Mouse (Mus musculus) CH12.LX (cell line): ENCODE data around the gene Rab32. TPM values are rescaled to one million over a fixed set of nuclear protein-coding genes. Genes with fewer than 3 reads are reported as not detected.
A peak's percentile ranks its signal among the peaks of the same experiment; 100 is the strongest.
"Not testable (repeated sequence)": the region's sequence is repeated elsewhere in the genome, so short reads cannot be mapped to it uniquely, and the experiment has no call there.

Experiments used
- DNase-seq: peaks from one replicate; pipeline ENCODE4 v3.0.0-alpha.2; 2013; ENCODE audit errors: extremely low read depth
- H3K27ac ChIP-seq: 2 replicates; pipeline ENCODE4 v1.5.1; 2012; ENCODE audit warnings: low read depth, mild to moderate bottlenecking, control low read depth, moderate library complexity; ENCODE audit not compliant: insufficient read depth
- H3K27me3 ChIP-seq: replicated peaks from 2 replicates; pipeline ENCODE3; 2012; ENCODE audit warnings: inconsistent platforms
- H3K36me3 ChIP-seq, 2 experiments: replicated peaks in 1 of 2; 2 replicates each; pipeline versions ENCODE3 to v1.6.1; 2012; ENCODE audit warnings: inconsistent platforms in 1 of 2, low read length in 1 of 2, mild to moderate bottlenecking in 1 of 2, mixed read lengths in 1 of 2, moderate library complexity in 1 of 2; ENCODE audit not compliant: control insufficient read depth in 1 of 2, insufficient read depth in 1 of 2
- H3K4me1 ChIP-seq, 2 experiments: 2 replicates each; pipeline ENCODE4 v1.6.1; 2012; ENCODE audit warnings: inconsistent platforms in 1 of 2, moderate library complexity in 1 of 2; ENCODE audit not compliant: insufficient read depth in 2 of 2, control insufficient read depth in 1 of 2
- H3K4me2 ChIP-seq: 2 replicates; pipeline ENCODE4 v1.6.1; 2012; ENCODE audit warnings: low read depth, mild to moderate bottlenecking, control low read depth; ENCODE audit not compliant: poor library complexity, insufficient read depth, severe bottlenecking
- H3K4me3 ChIP-seq, 3 experiments: fragments of 150-350 bp in 1 of 3; sonication (generic) in 1 of 3; replicated peaks in 1 of 3; 2 replicates each; pipeline versions ENCODE3 to v1.5.1; 2011 to 2012; ENCODE audit warnings: low read depth in 2 of 3, low read length in 2 of 3, mild to moderate bottlenecking in 2 of 3, moderate library complexity in 2 of 3, control low read depth in 1 of 3, improper control_type of control experiment in 1 of 3, inconsistent platforms in 1 of 3, mixed read lengths in 1 of 3; ENCODE audit not compliant: poor library complexity in 1 of 3
- H3K79me2 ChIP-seq: replicated peaks from 2 replicates; pipeline ENCODE4 v1.6.1; 2012; ENCODE audit warnings: mild to moderate bottlenecking, moderate library complexity; ENCODE audit not compliant: control insufficient read depth, poor library complexity, insufficient read depth, severe bottlenecking; ENCODE audit errors: extremely low read depth
- H3K9ac ChIP-seq: 2 replicates; pipeline ENCODE4 v1.6.1; 2012; ENCODE audit warnings: low read depth, mild to moderate bottlenecking, control low read depth, moderate library complexity; ENCODE audit not compliant: insufficient read depth
- H3K9me3 ChIP-seq: replicated peaks from 2 replicates; pipeline ENCODE3; 2012; ENCODE audit warnings: low read length, inconsistent platforms, mixed read lengths
- CHD1 ChIP-seq: IDR thresholded peaks from 2 replicates; pipeline ENCODE4 v1.6.1; 2012; ENCODE audit warnings: low read depth, low read length, improper control_type of control experiment, inconsistent platforms
- CHD2 ChIP-seq: IDR thresholded peaks from 2 replicates; pipeline ENCODE4 v1.6.1; 2011; ENCODE audit warnings: low read length, improper control_type of control experiment
- CTCF ChIP-seq, 2 experiments: IDR thresholded peaks in 1 of 2; conservative IDR thresholded peaks in 1 of 2; 2 replicates each; pipeline ENCODE4 v1.5.1; 2011 to 2012; ENCODE audit warnings: low read depth in 2 of 2, low read length in 2 of 2, improper control_type of control experiment in 1 of 2, inconsistent platforms in 1 of 2, mild to moderate bottlenecking in 1 of 2, moderate library complexity in 1 of 2
- ELF1 ChIP-seq: IDR thresholded peaks from 2 replicates; pipeline ENCODE4 v1.6.1; 2014; ENCODE audit warnings: low read depth, mild to moderate bottlenecking, inconsistent platforms, low read length, improper control_type of control experiment
- HCFC1 ChIP-seq: IDR thresholded peaks from 2 replicates; pipeline ENCODE4 v1.6.1; 2012; ENCODE audit warnings: low read depth, mild to moderate bottlenecking, inconsistent platforms, low read length, improper control_type of control experiment
- JUN ChIP-seq: IDR thresholded peaks from 2 replicates; pipeline ENCODE4 v1.6.1; 2011; ENCODE audit warnings: low read depth, mild to moderate bottlenecking, low read length, improper control_type of control experiment, moderate library complexity; ENCODE audit not compliant: insufficient read depth
- JUND ChIP-seq: conservative IDR thresholded peaks from 2 replicates; pipeline ENCODE4 v1.6.1; 2011; ENCODE audit warnings: low read depth, low read length, improper control_type of control experiment
- MAFK ChIP-seq: IDR thresholded peaks from 2 replicates; pipeline ENCODE4 v1.6.1; 2011; ENCODE audit warnings: low read length, improper control_type of control experiment; ENCODE audit not compliant: insufficient replicate concordance
- MAX ChIP-seq: IDR thresholded peaks from 2 replicates; pipeline ENCODE4 v1.6.1; 2011; ENCODE audit warnings: low read length, improper control_type of control experiment
- MEF2A ChIP-seq: IDR thresholded peaks from 2 replicates; pipeline ENCODE4 v1.6.1; 2014; ENCODE audit warnings: low read depth, mild to moderate bottlenecking, inconsistent platforms, low read length, improper control_type of control experiment, borderline replicate concordance
- PAX5 ChIP-seq: IDR thresholded peaks from 2 replicates; pipeline ENCODE4 v1.6.1; 2012; ENCODE audit warnings: low read length, inconsistent platforms, mixed read lengths
- POLR2A ChIP-seq: IDR thresholded peaks from 2 replicates; pipeline ENCODE4 v1.6.1; 2011; ENCODE audit warnings: low read depth, mild to moderate bottlenecking, improper control_type of control experiment, low read length
- RAD21 ChIP-seq: IDR thresholded peaks from 2 replicates; pipeline ENCODE4 v1.6.1; 2011; ENCODE audit warnings: low read depth, mild to moderate bottlenecking, low read length, improper control_type of control experiment, moderate library complexity
- SMC3 ChIP-seq: IDR thresholded peaks from 2 replicates; pipeline ENCODE4 v1.6.1; 2011; ENCODE audit warnings: low read depth, low read length, improper control_type of control experiment
- TBP ChIP-seq: conservative IDR thresholded peaks from 2 replicates; pipeline ENCODE4 v1.6.1; 2011; ENCODE audit warnings: low read depth, low read length, improper control_type of control experiment
- ZKSCAN1 ChIP-seq: IDR thresholded peaks from 2 replicates; pipeline ENCODE4 v1.6.1; 2012; ENCODE audit warnings: low read depth, inconsistent platforms, low read length, improper control_type of control experiment, borderline replicate concordance
- ZNF384 ChIP-seq: IDR thresholded peaks from 2 replicates; pipeline ENCODE4 v1.6.1; 2012; ENCODE audit warnings: low read depth, low read length, improper control_type of control experiment, inconsistent platforms
- dilution Hi-C: fragments of 300-500 bp; cut with MboI; formaldehyde crosslinking; loops from 2 replicates; pipeline ENCODE4 v1.14.3; 2020; ENCODE audit warnings: low sequenced_read_pairs; ENCODE audit not compliant: extremely low pct_unique_long_range_greater_than_20kb, extremely low pct_ligation_motif_present
- in situ Hi-C: fragments of 300-500 bp; cut with MboI; formaldehyde crosslinking; loops from 3 replicates; pipeline ENCODE4 v1.14.3; 2019; ENCODE audit warnings: low sequenced_read_pairs, low pct_ligation_motif_present, low pct_unique_long_range_greater_than_20kb, mixed read lengths
- polyA plus RNA-seq: library from polyadenylated mRNA; unstranded; fragments of >175 nt; gene quantifications from 2 replicates; pipeline ENCODE4 v1.2.1, GENCODE M21; 2012; ENCODE audit warnings: low read depth; ENCODE audit not compliant: insufficient read length
- total RNA-seq, 2 experiments: library from RNA; depleted of rRNA; stranded (reverse); fragments of 300-350 nt in 1 of 2; fragments of >200 nt in 1 of 2; gene quantifications; 2 replicates each; pipeline ENCODE4 v1.2.3; 2012 to 2014

The Rab32 gene
- total RNA-seq (2012; rRNA removed) = not detected in 2 replicates
- total RNA-seq (2014; rRNA removed) = not detected in 2 replicates
- not detected in 2 replicates for polyA plus RNA-seq

DNA sequence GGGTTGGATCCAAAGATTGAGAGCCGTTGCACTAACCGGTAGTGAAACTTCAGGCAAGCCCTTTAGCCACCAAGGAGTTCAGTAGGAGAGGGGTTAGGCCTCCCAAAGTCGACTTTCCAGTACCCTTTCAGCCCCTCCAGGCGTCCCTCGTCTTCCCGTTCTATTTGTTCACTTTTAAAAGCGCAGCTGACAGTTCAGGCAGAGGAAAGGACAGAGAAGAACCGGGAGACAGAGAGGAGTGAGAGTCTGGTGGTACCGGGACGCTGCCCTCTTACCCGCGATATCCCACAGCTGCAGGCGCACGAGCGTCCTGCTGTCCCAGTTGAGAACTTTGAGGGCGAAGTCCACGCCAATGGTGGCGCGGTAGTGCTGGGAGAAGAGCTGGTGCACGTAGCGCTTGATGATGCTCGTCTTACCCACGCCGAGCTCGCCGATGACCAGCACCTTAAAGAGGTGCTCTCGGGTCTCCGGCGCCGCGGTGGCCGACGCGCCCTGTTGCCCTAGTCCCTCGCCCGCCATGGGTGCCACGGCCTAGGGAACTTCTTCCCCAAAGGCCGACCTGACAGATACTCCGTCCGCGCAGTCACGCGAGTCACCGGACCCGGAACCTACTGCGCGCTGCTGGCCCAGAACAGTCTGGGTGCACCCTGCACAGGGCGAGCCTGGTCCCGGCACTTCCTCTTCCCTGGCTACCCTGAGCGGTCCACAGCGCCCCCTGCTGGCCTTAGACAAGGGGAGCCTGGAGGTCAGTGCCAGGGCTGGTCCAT is at the start of gene Rab32:
Gene Rab32 (minus strand): TSS at position 696 of the 767 bp plus-strand sequence.
- Histone ChIP-seq H3K4me3 (no peak within 1 kb of the TSS), H3K4me1 (no peaks in the 10 kb centered on the region), H3K9ac (no peak within 1 kb of the TSS), H3K4me2 (no peak within 1 kb of the TSS), H3K9me3 (peaks cover 2% of the 10 kb centered on the region), H3K36me3 (no peaks in the 10 kb centered on the region), H3K27me3 (no peaks in the 10 kb centered on the region), H3K27ac (no peak within 1 kb of the TSS), H3K79me2 (no peaks in the 10 kb centered on the region)
- no peak for TF ChIP-seq TBP
- TF ChIP-seq MAX = no peak
- no peak for TF ChIP-seq MAFK
- TF ChIP-seq ZNF384 = no peak
- no peak for TF ChIP-seq JUND
- no peak for TF ChIP-seq ELF1
- TF ChIP-seq RAD21 = no peak; the same call in 1 of the 2 replicates
- TF ChIP-seq JUN = no peak
- peak in 1 of 2 experiments; percentile 38; a peak in 2 of 4 replicates for TF ChIP-seq CTCF (conservative IDR thresholded peaks at IDR 0.05 in 1 of 2, IDR thresholded peaks at IDR 0.05 in 1 of 2; ENCODE audit: low read depth in 2 of 2, low read length in 2 of 2)
- no peak for TF ChIP-seq ZKSCAN1
- TF ChIP-seq SMC3 = peak; percentile 31
- no peak for TF ChIP-seq CHD2
- TF ChIP-seq MEF2A = no peak
- TF ChIP-seq POLR2A = no peak
- no peak for TF ChIP-seq PAX5
- no peak for TF ChIP-seq HCFC1
- no peak for TF ChIP-seq CHD1
- peak; percentile 22 for DNase-seq
- dilution Hi-C loops (no loop called here), in situ Hi-C loops (no loop called here)

- H3K4me3 ChIP-seq = no peak overlapping the region
- no peaks in the 10 kb centered on the region for H3K79me2 ChIP-seq
- no peaks in the 10 kb centered on the region for H3K9me3 ChIP-seq
- no peak for TF ChIP-seq PAX5
- TF ChIP-seq ELF1 = no peak
- TF ChIP-seq MAX = no peak
- no peak overlapping the region for H3K9ac ChIP-seq
- H3K4me1 ChIP-seq = no peaks in the 10 kb centered on the region
- dilution Hi-C loops = no loop called here
- no peaks in the 10 kb centered on the region for H3K36me3 ChIP-seq
- DNase-seq = no peak
- no peaks in the 10 kb centered on the region for H3K27me3 ChIP-seq
- H3K27ac ChIP-seq = no peak overlapping the region
- in situ Hi-C loops = no loop called here
- no peak overlapping the region for H3K4me2 ChIP-seq
These were observed 42.7 kb upstream of the Rab32 start for GRCm38 (mm10) chr10:10600771-10601170.

DNA sequence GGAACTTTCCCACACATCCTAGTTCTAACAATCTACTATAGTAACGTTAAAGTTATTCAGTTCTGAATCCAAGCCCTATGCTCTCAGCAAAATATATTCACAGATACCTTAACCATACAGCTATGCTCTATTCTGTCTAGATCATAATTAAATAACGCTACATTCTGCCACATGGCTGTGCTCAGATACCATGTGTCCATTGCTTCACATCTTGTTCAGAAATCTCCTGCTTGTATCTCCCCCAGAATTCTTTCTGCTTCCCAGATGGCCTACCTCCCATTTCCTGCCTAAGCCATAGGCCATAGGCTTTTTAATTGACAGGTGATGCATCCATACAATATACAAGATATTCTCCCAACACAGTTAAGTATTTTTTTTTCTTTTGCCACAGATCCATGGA is 39.4 kb upstream of the Rab32 start:
- H3K27ac ChIP-seq, DNase-seq, H3K27me3 ChIP-seq, in situ Hi-C loops, H3K4me3 ChIP-seq, H3K79me2 ChIP-seq, H3K9ac ChIP-seq, H3K36me3 ChIP-seq, dilution Hi-C loops, H3K4me1 ChIP-seq, H3K4me2 ChIP-seq, H3K9me3 ChIP-seq: not testable (repeated sequence)
